Mouse (Mus musculus) T-helper 1 cell (primary cell): ENCODE measurements around the gene Tshz2.

Source experiments
- in situ Hi-C: fragments of 300-600 bp; cut with MboI, MseI; formaldehyde crosslinking; loops from one replicate; pipeline ENCODE4 v1.15.1; 2025; ENCODE audit warnings: high pct_unique_total_duplicates

Gene Tshz2

DNA sequence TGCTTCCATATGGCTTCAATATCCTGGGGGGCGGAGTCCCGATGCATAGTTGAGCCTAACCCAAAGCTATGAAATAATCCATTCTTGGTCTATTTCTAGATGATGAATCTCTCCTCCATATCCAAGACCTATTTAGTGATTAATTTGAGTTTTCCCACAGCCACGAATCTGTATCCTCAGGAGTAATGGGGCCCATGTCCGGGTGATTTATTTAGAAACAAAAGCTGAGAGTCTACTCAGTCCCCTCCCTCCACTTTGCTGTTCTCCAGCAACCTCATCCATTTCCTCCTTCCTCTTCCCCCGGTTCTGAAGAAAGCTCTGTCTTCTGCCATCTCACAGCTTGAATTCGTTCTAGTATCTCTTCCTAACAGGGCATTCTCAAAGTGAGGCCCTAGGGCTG, 125.3 kb downstream of the Tshz2 start:
- in situ Hi-C loops, result loop anchor here (10.0 kb wide), 1 partner anchor 1603 kb away; no protein-coding TSS in a partner anchor

DNA sequence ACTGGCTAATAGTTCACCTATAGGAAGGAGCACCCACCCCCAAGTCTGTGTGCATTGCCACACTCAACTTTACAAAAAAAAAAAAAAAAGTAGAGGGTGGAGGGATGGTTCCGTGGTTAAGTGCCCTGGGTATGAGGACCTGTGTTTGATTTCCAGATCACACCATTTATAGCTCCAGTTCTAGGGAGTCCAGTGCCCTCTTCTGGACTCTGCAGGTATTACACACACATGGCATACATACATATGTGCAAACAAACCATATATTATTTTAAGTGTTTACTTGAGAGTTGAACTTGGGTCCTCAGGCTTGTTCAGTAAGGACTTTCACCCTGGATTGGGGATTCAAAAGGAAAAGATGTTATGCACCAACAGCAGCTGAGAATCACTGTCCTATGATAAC, 127.3 kb downstream of the Tshz2 start:
- in situ Hi-C loops, result no loop called here

DNA sequence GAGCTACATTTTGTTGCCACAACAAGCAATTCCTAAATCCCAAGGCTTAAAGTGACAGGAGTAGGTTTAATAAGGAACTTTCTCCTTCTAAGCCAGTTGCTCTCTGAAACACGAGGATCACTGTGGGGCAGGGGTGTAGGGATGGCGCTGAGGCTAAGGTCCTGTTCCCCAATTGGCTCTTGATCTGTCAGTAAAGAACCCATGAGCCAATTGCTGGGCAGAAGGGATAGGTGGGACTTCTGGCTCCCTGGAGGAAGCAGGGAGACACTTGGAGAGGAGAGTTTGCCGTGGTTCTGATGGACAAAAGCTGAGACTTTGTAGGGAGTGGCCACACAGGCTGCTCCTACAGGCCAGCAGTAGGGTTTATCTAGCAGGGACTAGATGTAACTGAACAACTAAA, 128.9 kb downstream of the Tshz2 start:
- in situ Hi-C loops, result no loop called here

DNA sequence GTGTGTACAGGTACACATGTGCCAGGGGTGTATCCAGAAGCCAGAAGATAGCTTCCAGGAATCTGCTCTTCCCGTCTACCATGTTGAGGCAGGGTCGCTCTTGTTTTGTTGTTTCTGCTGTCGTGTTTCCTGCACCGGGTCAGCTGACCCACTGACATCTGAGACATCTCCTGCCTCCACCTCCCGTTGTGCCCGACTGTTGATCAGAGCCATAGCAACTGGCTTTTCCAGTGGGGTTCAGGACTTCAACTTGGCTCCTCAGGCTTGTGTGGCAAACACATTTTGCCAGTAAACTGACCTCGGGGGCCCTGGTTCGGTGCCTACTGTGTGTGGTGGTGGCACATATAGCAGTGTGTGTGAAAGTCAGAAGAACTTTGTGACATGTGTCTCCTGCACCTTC, 129.5 kb downstream of the Tshz2 start:
- in situ Hi-C loops, result no loop called here

DNA sequence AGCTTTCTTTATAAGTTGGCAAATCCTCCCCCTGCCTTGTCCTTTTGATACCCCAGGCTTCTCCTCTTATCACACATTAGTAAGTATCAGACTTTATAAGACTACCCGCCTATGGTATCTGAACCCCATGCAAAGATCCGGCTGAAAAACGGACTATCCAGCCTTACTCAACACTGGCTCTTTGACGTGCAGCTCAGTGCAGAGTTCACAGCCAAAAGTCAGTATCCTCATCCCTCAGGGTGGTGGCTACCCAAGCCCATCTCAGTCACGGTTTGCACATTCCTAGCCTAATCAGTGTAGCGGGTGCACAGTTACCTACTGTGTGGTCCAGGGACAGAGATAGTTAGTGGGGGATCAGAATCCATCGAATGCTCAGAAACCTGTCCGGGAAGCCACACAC, 130.9 kb downstream of the Tshz2 start:
- in situ Hi-C loops, result no loop called here

DNA sequence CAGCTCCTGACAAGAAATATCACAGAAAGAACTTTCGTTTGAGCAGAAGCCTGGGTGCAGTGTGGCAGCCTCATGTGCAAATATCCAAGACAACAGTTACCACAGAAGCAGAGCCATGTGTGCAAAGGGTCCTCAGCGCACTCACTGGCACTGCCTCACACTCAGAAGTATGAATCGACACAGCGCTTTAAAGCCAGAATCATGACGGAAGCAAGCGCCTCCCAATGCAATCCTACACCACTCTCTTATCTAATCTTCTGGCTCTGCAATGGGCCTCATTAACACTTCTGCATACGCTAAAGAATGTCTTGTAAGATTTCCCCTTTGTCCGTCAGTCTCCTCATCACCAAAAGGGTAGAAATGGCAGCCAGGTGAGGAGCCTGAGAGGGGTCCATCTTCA, 133.4 kb downstream of the Tshz2 start:
- in situ Hi-C loops, result loop anchor here (5.0 kb wide), 1 partner anchor 731 kb away; the partner anchor contains the start of genes Cyp24a1 and Pfdn4

DNA sequence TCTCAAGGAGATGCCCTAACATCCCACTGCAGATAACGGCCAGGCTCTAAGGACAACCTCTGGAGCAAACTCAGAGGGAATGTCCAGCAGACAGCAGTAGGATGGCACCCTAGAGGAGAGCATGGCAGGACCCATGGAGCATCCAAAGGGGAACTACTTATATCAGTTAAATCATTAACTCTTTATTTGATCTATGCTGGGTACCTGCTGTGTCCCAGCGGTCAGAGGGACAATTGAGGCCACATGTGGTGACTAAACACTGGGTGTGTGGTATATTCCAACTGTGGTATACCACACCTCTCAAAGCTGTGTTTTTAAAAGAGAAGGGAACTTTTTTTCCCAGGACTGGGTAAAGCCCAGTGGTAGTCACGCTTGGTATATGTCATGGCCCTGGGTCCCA, 134.5 kb downstream of the Tshz2 start:
- in situ Hi-C loops, result loop anchor here (5.0 kb wide), 1 partner anchor 730 kb away; the partner anchor contains the start of genes Cyp24a1 and Pfdn4

DNA sequence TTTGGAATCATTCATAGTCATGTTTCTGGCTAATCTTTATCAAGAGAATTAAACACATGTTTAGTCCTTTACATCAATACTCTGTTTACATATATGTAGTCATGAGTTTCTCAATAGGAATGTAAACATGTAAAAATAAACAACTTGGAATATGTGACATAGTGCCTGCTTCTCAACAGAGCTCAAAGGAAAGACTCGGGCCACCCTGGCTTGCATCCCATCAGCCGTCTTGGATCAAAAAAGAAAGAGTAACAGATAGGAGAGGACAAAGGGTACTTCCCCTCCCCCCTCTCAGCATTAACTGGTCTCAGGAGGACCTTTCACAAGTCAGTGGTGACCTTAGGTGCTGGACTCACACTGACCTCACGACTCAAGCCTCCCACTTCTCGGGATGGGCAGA, 142.3 kb downstream of the Tshz2 start:
- in situ Hi-C loops, result loop anchor here (25.0 kb wide), 1 partner anchor 537 kb away; no protein-coding TSS in a partner anchor

DNA sequence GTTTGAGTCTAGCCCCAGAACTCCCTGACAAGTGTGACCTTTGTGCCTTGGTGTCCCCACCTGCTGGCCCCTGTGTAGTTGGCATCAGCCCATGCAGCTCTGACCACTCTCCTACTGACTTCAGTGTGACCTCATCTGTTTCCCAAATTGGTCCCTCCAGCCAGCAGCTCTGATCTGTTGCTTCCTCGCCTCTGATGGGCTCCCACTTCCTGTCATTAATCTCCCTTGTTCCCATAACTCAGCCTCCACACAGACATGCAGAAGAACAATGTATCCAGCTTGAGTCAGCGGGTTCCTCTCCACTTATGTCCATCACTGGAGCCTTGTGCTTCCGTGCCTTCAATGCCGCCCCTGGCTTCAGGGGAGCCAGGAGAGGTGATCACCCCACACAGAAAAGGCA, 144.4 kb downstream of the Tshz2 start:
- in situ Hi-C loops, result loop anchor here (25.0 kb wide), 1 partner anchor 535 kb away; no protein-coding TSS in a partner anchor

DNA sequence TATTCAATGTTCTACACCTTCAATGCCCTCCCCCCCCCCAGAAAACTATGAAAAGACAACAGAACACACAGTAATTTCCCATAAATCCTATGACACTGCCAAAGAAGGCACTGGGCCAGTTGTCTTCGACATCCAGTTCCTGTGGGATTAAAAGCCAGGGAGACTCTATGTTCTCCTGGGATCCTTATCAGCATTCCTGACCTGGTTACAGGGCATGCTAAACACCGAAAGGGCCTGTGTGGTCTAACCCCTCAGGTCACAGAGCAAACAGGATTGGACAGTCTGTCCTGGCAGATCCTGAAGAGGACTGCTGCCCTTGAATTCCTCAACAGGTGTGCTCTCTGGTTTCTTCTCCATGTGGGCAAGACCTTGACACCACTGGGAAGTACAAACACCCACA, 145.0 kb downstream of the Tshz2 start:
- in situ Hi-C loops, result loop anchor here (25.0 kb wide), 1 partner anchor 535 kb away; no protein-coding TSS in a partner anchor

DNA sequence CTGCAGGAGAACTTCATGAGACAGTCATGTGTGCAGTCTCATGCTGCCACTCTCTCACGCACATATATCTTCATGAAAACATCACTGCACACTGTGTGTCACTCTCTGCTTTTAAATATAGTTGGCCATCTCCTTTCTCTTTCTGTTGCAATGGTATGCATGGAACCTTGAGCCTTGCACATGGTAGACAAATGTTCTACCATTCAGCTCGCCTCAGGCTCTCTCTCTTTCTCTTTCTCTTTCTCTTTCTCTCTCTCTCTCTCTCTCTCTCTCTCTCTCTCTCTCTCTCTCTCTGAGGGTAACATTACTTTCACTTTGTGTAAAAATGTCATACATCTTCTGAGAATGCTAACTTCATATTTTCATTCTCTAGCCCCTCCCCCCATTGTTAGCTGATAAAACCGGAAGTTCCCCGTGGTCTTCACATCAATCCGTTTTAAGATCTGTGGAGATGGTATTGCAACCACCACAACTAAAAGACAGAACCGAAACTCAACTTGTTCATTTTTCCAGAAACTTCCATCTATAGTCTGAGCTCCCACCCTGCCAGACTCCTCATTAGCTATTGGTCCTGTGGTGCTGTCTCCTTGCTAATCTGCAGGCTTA, 146.0 kb downstream of the Tshz2 start:
- in situ Hi-C loops, result loop anchor here (25.0 kb wide), 1 partner anchor 533 kb away; no protein-coding TSS in a partner anchor

DNA sequence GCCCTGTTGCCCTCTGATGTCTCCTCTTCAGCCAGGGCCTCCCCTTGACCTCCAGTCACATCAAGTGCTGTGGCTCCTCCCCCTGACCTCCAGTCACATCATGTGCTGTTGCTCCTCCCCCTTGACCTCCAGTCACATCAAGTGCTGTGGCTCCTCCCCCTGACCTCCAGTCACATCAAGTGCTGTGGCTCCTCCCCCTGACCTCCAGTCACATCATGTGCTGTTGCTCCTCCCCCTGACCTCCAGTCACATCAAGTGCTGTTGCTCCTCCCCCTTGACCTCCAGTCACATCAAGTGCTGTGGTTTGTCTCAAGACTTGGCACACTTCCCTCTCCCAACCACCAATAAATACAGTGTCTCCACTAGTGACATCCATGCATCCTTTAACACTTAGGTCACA, 148.9 kb downstream of the Tshz2 start:
- in situ Hi-C loops, result loop anchor here (25.0 kb wide), 1 partner anchor 531 kb away; no protein-coding TSS in a partner anchor

DNA sequence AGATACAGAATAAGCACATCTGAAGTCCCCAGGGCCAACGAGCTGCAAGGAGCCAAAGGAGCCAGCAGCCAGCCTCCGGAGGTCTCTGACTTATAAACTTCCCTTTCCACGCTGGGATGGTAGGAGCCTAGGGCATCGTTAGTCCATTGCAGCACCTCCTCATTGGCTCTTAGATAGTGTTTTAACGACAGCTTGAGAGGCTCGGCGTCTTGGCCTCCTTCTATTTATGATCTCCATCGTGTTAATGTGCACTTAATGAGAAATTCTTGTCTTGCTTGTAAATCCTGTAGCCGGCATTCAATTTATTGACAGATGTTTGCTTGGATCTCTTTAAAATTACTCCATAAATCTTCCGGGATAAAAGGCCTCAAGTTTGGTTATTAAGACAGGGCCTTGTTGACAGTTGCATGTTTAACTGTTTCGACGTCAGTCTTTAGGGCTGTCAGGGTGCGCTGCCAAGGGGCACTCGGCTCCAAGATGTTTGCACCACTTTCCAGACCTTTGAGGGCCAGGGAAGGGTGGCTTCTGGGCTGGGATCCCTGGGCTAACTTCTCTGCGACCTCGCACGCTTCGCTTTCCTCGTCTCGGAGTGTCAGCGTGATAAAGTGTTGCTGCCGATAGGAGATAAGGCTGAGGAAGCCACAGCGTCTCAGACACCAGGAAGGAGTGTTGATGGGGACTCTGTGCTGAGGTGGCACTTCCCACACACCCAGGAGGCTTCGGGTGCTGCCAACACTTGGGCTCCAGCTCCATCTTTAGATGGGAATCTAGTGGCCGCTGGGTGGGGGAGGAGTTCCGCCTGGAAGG, 150.3 kb downstream of the Tshz2 start:
- in situ Hi-C loops, result loop anchor here (25.0 kb wide), 1 partner anchor 529 kb away; no protein-coding TSS in a partner anchor

DNA sequence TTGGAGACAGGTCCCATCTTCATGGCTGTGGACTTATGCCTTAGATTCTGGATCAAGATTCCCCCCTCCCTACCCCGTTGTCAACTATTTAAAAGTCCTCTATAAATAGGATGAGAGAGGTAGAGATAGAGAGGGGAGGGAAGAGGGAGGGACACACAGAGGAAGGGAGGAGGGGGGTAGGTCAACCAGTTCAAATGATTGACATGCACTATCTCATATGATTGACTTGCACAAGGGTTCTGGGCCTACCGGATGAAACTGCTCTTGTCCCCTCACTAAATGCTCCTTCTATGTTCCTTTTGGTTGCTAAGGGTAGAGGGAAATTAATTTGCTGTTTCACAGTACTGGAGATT, 150.8 kb downstream of the Tshz2 start:
- in situ Hi-C loops, result loop anchor here (25.0 kb wide), 1 partner anchor 529 kb away; no protein-coding TSS in a partner anchor

DNA sequence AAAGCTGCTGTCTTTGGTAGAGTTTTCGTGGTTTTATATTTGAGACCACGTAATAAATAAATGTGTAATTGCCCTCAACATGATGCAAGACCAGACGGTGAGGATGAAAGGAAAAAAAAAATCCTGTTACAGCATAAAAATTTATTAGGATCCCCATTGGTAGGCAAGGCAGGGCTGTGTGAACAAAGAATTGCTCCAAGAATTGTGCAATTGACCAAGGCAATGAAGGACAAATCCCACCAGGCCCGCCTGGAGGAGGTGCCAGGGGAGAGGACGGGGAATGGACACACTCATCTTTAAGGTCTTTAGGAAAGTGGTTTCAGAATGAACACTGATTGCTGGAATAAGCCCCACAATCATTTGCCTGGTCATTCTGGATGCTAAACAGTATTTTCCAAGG, 154.6 kb downstream of the Tshz2 start:
- in situ Hi-C loops, result loop anchor here (25.0 kb wide), 1 partner anchor 525 kb away; no protein-coding TSS in a partner anchor

DNA sequence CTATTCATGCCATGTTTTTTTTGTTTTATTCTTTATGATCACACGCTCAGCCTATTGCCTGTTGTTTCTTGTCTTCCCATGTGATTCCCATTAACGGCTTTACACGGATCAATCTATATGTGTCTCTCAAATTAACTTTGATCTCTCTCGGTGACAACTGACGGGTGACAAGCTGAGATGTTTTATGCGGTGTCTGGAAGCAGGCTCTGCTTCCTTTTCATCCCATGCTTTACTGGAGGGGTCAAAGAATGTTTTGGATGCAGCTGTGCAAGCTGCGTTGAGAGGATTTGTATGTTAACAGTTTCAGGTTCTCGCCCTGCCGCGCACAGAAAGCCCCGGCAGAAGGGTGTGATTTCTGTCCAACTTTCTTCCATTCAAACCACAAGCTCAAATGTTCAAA, 155.1 kb downstream of the Tshz2 start:
- in situ Hi-C loops, result loop anchor here (25.0 kb wide), 1 partner anchor 524 kb away; no protein-coding TSS in a partner anchor

DNA sequence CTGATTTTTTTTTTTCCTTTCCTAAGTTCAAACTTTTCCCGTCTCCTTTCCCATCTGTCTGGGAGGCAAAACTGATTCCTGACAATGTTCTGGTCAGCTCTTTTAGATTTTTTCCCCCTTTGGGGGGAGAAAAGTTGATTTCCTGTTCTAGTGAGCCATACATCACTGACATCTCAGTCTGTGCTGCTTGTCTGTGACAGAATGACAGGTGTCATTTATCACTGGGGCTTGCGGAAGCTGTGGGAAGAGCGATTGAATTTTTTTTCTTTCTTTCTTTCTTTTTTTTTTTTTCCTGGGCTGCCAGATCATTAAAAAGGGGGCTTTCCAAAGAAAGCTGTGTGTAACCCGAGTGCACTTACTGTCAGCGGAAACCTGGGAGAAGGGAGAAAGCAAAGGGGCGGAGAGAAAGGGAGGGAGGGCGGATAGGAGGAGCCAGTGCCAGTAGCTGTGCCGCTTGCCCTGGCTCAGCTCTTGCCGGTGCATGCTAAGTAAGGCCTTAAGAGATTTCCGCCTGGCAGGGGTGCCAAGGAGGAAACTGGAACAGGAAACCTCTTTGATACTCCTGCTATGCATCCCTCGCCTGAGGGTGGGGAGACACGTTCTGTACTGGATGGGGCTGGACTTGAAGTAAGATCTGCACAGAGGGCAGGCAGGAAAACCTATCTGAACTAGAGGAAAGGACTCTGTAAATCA, 157.8 kb downstream of the Tshz2 start:
- in situ Hi-C loops, result loop anchor here (25.0 kb wide), 1 partner anchor 522 kb away; no protein-coding TSS in a partner anchor

DNA sequence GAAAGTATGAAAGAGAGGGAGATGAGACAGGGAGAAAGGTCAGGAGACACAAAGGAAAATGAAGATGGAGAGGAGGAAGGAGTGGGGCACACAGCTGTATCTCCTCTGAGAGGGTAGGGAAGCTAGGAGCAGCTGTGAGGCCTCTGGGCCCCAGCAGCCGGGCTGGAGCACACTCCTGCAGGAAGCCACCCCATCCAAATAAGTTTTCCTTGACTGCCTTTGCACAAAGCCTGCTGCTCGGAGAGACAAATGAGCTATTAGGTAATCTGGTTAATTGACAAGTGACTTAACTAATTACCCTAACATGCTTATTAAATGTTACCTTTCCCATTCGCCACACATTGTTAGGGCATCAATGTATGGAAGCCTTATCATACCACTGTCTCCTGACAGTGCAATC, 159.9 kb downstream of the Tshz2 start:
- in situ Hi-C loops, result loop anchor here (25.0 kb wide), 1 partner anchor 520 kb away; no protein-coding TSS in a partner anchor

DNA sequence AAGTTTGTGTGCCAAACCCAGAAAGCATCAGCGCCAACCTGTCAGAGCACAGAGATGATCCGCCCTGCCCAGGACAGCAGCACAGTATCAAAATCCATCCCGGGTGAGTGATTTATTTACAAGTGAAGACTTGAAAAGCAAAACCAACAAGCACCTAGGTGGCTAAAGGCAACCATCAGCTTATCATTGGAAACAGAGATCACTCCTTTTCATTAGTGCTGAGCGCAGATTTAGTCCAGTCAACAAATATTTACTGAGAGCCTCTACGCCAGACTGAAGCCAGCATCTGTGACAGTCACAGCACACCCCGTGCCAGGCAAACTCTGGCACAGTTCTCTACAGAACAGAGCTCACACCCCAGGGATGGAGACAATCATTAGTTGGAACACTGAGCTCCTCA, 169.4 kb downstream of the Tshz2 start:
- in situ Hi-C loops, result no loop called here

DNA sequence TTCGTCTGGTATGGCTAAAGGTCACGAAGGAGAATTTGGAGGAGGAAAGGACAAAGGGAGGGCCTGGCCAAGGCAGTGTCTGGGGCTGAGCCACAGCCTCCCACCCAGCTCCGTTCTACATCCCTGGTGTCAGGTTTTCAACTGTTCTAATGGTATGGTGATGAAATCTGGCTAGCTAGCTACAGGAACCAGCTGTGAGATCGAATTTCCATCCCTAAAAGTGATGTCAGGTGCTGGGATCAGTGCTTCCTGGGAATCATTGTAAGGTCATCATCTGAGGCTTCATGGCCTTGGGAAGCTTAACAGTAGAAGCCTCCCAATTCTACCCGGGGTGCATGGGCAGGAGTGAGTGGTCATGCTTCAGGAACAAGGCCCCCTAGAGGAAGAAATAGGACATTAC, 171.6 kb downstream of the Tshz2 start:
- in situ Hi-C loops, result no loop called here

DNA sequence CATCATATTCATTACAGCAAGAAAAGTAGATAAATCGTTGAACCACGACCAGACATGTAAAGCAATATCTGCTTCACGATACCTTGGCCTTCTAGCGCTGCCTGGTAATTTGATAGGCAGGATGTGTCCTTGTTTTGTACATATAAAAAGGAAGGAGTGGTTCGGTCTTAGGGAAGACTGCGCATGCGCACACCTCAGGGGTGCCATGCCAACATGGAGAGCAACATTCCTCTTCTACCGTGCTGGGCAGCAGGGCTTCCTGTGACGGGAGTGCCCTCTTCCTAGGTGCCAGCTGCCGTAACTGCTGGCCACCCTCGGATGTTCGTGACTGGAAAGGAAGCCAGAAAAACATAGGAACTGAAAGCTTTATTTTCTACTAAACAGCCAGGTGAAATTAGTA, 172.7 kb downstream of the Tshz2 start:
- in situ Hi-C loops, result no loop called here

DNA sequence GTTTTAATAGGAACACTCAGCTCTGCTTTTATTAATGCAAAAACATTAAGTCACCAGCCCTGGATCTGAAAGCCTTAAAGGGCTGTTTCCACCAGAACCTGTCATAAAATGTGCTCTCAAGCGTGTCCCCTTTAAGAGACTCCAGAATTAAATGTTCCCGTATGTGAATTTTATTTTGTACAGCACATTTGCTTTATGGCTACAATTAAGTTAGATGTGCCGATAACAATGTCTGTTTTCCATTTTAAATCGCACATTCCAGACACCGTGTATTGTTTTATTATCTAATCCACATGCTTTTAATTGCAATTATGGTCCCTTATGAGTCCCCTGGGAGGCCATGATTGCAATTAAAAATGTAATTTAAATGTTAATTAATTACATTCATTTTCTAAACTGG, 178.8 kb downstream of the Tshz2 start:
- in situ Hi-C loops, result no loop called here
